Mouse (Mus musculus): ENCODE data around the gene Fads3. TPM values are rescaled to one million over a fixed set of nuclear protein-coding genes. Genes with fewer than 3 reads are reported as not detected.

Fads3 gene
- polyA plus RNA-seq, 1 experiment from 2014 or later, result 31.1 TPM

GRCm38 (mm10) chr19:10013913-10014312 is 27.5 kb upstream of the Fads3 start:
- ATAC-seq (ENCODE audit: insufficient read depth) (no peak), DNase-seq (no peak)
- no peaks in the 10 kb centered on the region for H3K9me3 ChIP-seq (ENCODE audit: low read depth, low read length)
- H3K9ac ChIP-seq, result no peak overlapping the region
- peak overlapping the region; percentile 88 for H3K27ac ChIP-seq (ENCODE audit: low read depth)
- WGBS, result 37% methylated on average over 5 of the region's 5 CpGs
- H3K36me3 ChIP-seq (ENCODE audit: insufficient read depth), result no peaks in the 10 kb centered on the region
- no peak overlapping the region for H3K4me3 ChIP-seq (ENCODE audit: low read depth, low read length)
- peaks cover 11% of the 10 kb centered on the region; the same call in 1 of the 2 replicates for H3K4me1 ChIP-seq (ENCODE audit: insufficient read depth)
- H3K27me3 ChIP-seq (ENCODE audit: insufficient read depth, low read length), result no peaks in the 10 kb centered on the region
- peak overlapping the region; percentile 11; the same call in 1 of the 2 replicates for H3K4me2 ChIP-seq
- no peak for TF ChIP-seq CTCF (IDR thresholded peaks at IDR 0.05; ENCODE audit: low read depth)

- no peak for TF ChIP-seq CTCF (IDR thresholded peaks at IDR 0.05; ENCODE audit: low read depth)
- no peak for DNase-seq
- Histone ChIP-seq H3K27me3 (ENCODE audit: insufficient read depth, low read length) (no peaks in the 10 kb centered on the region), H3K4me1 (ENCODE audit: insufficient read depth) (peaks cover 11% of the 10 kb centered on the region; the same call in 1 of the 2 replicates), H3K36me3 (ENCODE audit: insufficient read depth) (no peaks in the 10 kb centered on the region), H3K27ac (ENCODE audit: low read depth) (peak overlapping the region; percentile 64; the same call in 1 of the 2 replicates), H3K9me3 (ENCODE audit: low read depth, low read length) (no peaks in the 10 kb centered on the region), H3K9ac (peak overlapping the region; percentile 41; the same call in 1 of the 2 replicates), H3K4me2 (peak overlapping the region; percentile 11; the same call in 1 of the 2 replicates), H3K4me3 (ENCODE audit: low read depth, low read length) (peak overlapping the region; percentile 22; the same call in 1 of the 2 replicates)
- ATAC-seq (ENCODE audit: insufficient read depth), result no peak
- WGBS, result 64% methylated on average over 13 of the region's 13 CpGs
Measured at GRCm38 (mm10) chr19:10014824-10015223, 26.5 kb upstream of the Fads3 start.

GRCm38 (mm10) chr19:10015442-10015841 is 25.9 kb upstream of the Fads3 start:
- WGBS, result 43% methylated on average over 4 of the region's 4 CpGs
- Histone ChIP-seq H3K4me2 (no peak overlapping the region), H3K9ac (peak overlapping the region; percentile 29; the same call in 1 of the 2 replicates), H3K27me3 (ENCODE audit: insufficient read depth, low read length) (no peaks in the 10 kb centered on the region), H3K9me3 (ENCODE audit: low read depth, low read length) (no peaks in the 10 kb centered on the region), H3K27ac (ENCODE audit: low read depth) (peak overlapping the region; percentile 30), H3K4me1 (ENCODE audit: insufficient read depth) (peaks cover 11% of the 10 kb centered on the region; the same call in 1 of the 2 replicates), H3K4me3 (ENCODE audit: low read depth, low read length) (peak overlapping the region; percentile 22; the same call in 1 of the 2 replicates), H3K36me3 (ENCODE audit: insufficient read depth) (no peaks in the 10 kb centered on the region)
- ATAC-seq (ENCODE audit: insufficient read depth) (no peak), DNase-seq (no peak)
- TF ChIP-seq CTCF (IDR thresholded peaks at IDR 0.05; ENCODE audit: low read depth), result no peak

GRCm38 (mm10) chr19:10016151-10016550 is 25.2 kb upstream of the Fads3 start:
- H3K9me3 ChIP-seq (ENCODE audit: low read depth, low read length), result no peaks in the 10 kb centered on the region
- no peaks in the 10 kb centered on the region for H3K27me3 ChIP-seq (ENCODE audit: insufficient read depth, low read length)
- peak overlapping the region; percentile 30; the same call in 1 of the 2 replicates for H3K27ac ChIP-seq (ENCODE audit: low read depth)
- ATAC-seq (ENCODE audit: insufficient read depth), result no peak
- no peak for TF ChIP-seq CTCF (IDR thresholded peaks at IDR 0.05; ENCODE audit: low read depth)
- no peak for DNase-seq
- H3K4me3 ChIP-seq (ENCODE audit: low read depth, low read length), result peak overlapping the region; percentile 22; the same call in 1 of the 2 replicates
- H3K9ac ChIP-seq, result no peak overlapping the region; the same call in 1 of the 2 replicates
- peaks cover 11% of the 10 kb centered on the region; the same call in 1 of the 2 replicates for H3K4me1 ChIP-seq (ENCODE audit: insufficient read depth)
- H3K36me3 ChIP-seq (ENCODE audit: insufficient read depth), result no peaks in the 10 kb centered on the region
- no peak overlapping the region; the same call in 1 of the 2 replicates for H3K4me2 ChIP-seq
- WGBS, result 79% methylated on average over 4 of the region's 4 CpGs

GRCm38 (mm10) chr19:10017637-10018526 is 23.5 kb upstream of the Fads3 start:
- Histone ChIP-seq H3K4me1 (ENCODE audit: insufficient read depth) (peaks cover 11% of the 10 kb centered on the region), H3K27ac (ENCODE audit: low read depth) (peak overlapping the region; percentile 75), H3K27me3 (ENCODE audit: insufficient read depth, low read length) (no peaks in the 10 kb centered on the region), H3K4me2 (peak overlapping the region; percentile 94), H3K9me3 (ENCODE audit: low read depth, low read length) (no peaks in the 10 kb centered on the region), H3K36me3 (ENCODE audit: insufficient read depth) (no peaks in the 10 kb centered on the region), H3K4me3 (ENCODE audit: low read depth, low read length) (peak overlapping the region; percentile 64), H3K9ac (peak overlapping the region; percentile 66)
- ATAC-seq (ENCODE audit: insufficient read depth) (peak; percentile 95), DNase-seq (peak; percentile 96)
- 6% methylated on average over 44 of the region's 44 CpGs for WGBS
- no peak for TF ChIP-seq CTCF (IDR thresholded peaks at IDR 0.05; ENCODE audit: low read depth)

- H3K36me3 ChIP-seq (ENCODE audit: insufficient read depth), result no peaks in the 10 kb centered on the region
- peak overlapping the region; percentile 64 for H3K4me3 ChIP-seq (ENCODE audit: low read depth, low read length)
- DNase-seq, result no peak
- WGBS, result 0% methylated on average over 3 of the region's 3 CpGs
- H3K9ac ChIP-seq, result peak overlapping the region; percentile 66
- peak; percentile 57 for ATAC-seq (ENCODE audit: insufficient read depth)
- no peaks in the 10 kb centered on the region for H3K27me3 ChIP-seq (ENCODE audit: insufficient read depth, low read length)
- peak overlapping the region; percentile 40; the same call in 1 of the 2 replicates for H3K27ac ChIP-seq (ENCODE audit: low read depth)
- TF ChIP-seq CTCF (IDR thresholded peaks at IDR 0.05; ENCODE audit: low read depth), result no peak
- no peaks in the 10 kb centered on the region for H3K9me3 ChIP-seq (ENCODE audit: low read depth, low read length)
- peak overlapping the region; percentile 94 for H3K4me2 ChIP-seq
- peaks cover 14% of the 10 kb centered on the region for H3K4me1 ChIP-seq (ENCODE audit: insufficient read depth)
Measured at GRCm38 (mm10) chr19:10018527-10018818, 22.9 kb upstream of the Fads3 start.

GRCm38 (mm10) chr19:10019214-10019760 is 22.1 kb upstream of the Fads3 start:
- no peak for TF ChIP-seq CTCF (IDR thresholded peaks at IDR 0.05; ENCODE audit: low read depth)
- Histone ChIP-seq H3K9ac (peak overlapping the region; percentile 66; the same call in 1 of the 2 replicates), H3K4me2 (peak overlapping the region; percentile 94), H3K4me3 (ENCODE audit: low read depth, low read length) (peak overlapping the region; percentile 64), H3K4me1 (ENCODE audit: insufficient read depth) (peaks cover 14% of the 10 kb centered on the region), H3K27ac (ENCODE audit: low read depth) (no peak overlapping the region), H3K27me3 (ENCODE audit: insufficient read depth, low read length) (no peaks in the 10 kb centered on the region), H3K36me3 (ENCODE audit: insufficient read depth) (no peaks in the 10 kb centered on the region), H3K9me3 (ENCODE audit: low read depth, low read length) (no peaks in the 10 kb centered on the region)
- WGBS, result 54% methylated on average over 4 of the region's 4 CpGs
- ATAC-seq (ENCODE audit: insufficient read depth), result no peak
- no peak for DNase-seq

Data from lung, embryonic 14.5 days (tissue).